Mouse (Mus musculus) monocyte, adult 5-6 weeks (primary cell): ENCODE results near the gene Babam2. TPM values are rescaled to one million over a fixed set of nuclear protein-coding genes. Genes with fewer than 3 reads are reported as not detected.

Experiments
- ATAC-seq: fragments of 153-309, 156-312 bp; replicated peaks from 2 replicates; pipeline ENCODE4 v1.8.0; 2017; ENCODE audit warnings: mild to moderate bottlenecking; ENCODE audit not compliant: low TSS enrichment, insufficient number of reproducible peaks, severe bottlenecking, poor library complexity, low FRiP score
- total RNA-seq: library from RNA; stranded (forward); fragments of 200-1000, 200-491, 200-594 nt; gene quantifications from 3 replicates; pipeline ENCODE4 v1.2.3, GENCODE M21; 2017

Babam2 gene
- total RNA-seq, 1 experiment from 2014 or later = 35.1 TPM

GRCm38 (mm10) chr5:32071824-32072223 is 374.3 kb downstream of the Babam2 start:
- no peak for ATAC-seq

- ATAC-seq = no peak
Observed at GRCm38 (mm10) chr5:32072877-32073276, 375.4 kb downstream of the Babam2 start.

- no peak for ATAC-seq
Observed at GRCm38 (mm10) chr5:32074053-32074452, 376.6 kb downstream of the Babam2 start.

GRCm38 (mm10) chr5:32077139-32077538 is 379.7 kb downstream of the Babam2 start:
- peak; percentile 54 for ATAC-seq

GRCm38 (mm10) chr5:32078986-32079385 is 381.5 kb downstream of the Babam2 start:
- no peak for ATAC-seq

GRCm38 (mm10) chr5:32080490-32081219 is 383.2 kb downstream of the Babam2 start:
- no peak for ATAC-seq

GRCm38 (mm10) chr5:32084401-32084804 is 386.9 kb downstream of the Babam2 start:
- no peak for ATAC-seq

- peak; percentile 79 for ATAC-seq
Observed at GRCm38 (mm10) chr5:32085566-32085965, 388.1 kb downstream of the Babam2 start.

- ATAC-seq = no peak
Observed at GRCm38 (mm10) chr5:32085971-32086370, 388.5 kb downstream of the Babam2 start.

- ATAC-seq = no peak
Observed at GRCm38 (mm10) chr5:32086526-32087090, 389.1 kb downstream of the Babam2 start.

- no peak for ATAC-seq
Observed at GRCm38 (mm10) chr5:32089481-32089880, 392.0 kb downstream of the Babam2 start.

- ATAC-seq = no peak
Observed at GRCm38 (mm10) chr5:32092281-32092680, 394.8 kb downstream of the Babam2 start.

- ATAC-seq = no peak
Observed at GRCm38 (mm10) chr5:32098691-32099090, 401.2 kb downstream of the Babam2 start.

- ATAC-seq = no peak
Observed at GRCm38 (mm10) chr5:32102484-32102883, 405.0 kb downstream of the Babam2 start.

GRCm38 (mm10) chr5:32102971-32103431 is 405.5 kb downstream of the Babam2 start:
- no peak for ATAC-seq

- ATAC-seq = no peak
Observed at GRCm38 (mm10) chr5:32103545-32103944, 406.1 kb downstream of the Babam2 start.

- ATAC-seq = peak; percentile 82
Observed at GRCm38 (mm10) chr5:32104119-32104990, 406.9 kb downstream of the Babam2 start.

- ATAC-seq = no peak
Observed at GRCm38 (mm10) chr5:32106473-32107140, 409.1 kb downstream of the Babam2 start.

GRCm38 (mm10) chr5:32110651-32111050 is 413.2 kb downstream of the Babam2 start:
- no peak for ATAC-seq
